Mouse (Mus musculus) urinary bladder, postnatal 25 days (tissue): ENCODE data around the gene Usp37.
A peak's percentile ranks its signal among the peaks of the same experiment; 100 is the strongest.
"Not testable (repeated sequence)": the region's sequence is repeated elsewhere in the genome, so short reads cannot be mapped to it uniquely, and the experiment has no call there.

ENCODE experiments used
- DNase-seq: peaks from one replicate; pipeline ENCODE4 v3.0.0; 2022; ENCODE audit warnings: low spot score

Gene Usp37

GRCm38 (mm10) chr1:74397268-74397918 lies 146.7 kb downstream of the Usp37 start:
- peak; percentile 99 for DNase-seq

GRCm38 (mm10) chr1:74396456-74397222 lies 147.4 kb downstream of the Usp37 start:
- not testable (repeated sequence) for DNase-seq

DNA sequence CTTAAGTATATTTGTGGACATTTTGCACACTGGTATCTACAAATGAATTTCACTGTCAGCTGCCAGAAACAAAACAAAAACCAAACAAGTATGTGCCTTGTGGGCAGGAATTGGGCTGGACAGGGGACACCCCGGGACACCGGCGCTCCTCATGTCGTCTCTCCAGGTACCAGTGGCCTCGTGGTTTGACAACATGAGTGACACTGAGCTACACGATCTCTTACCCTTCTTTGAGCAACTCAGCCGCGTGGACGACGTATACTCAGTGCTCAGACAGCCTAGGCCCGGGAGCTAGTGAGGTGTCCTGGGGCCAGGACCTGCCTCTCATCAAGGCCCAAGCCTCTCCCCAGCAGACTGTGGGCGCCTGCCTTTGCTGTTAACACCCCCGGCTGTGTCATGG lies 148.8 kb downstream of the Usp37 start:
- DNase-seq, result no peak

- no peak for DNase-seq
Measured at GRCm38 (mm10) chr1:74394858-74395257, 149.2 kb downstream of the Usp37 start.

DNA sequence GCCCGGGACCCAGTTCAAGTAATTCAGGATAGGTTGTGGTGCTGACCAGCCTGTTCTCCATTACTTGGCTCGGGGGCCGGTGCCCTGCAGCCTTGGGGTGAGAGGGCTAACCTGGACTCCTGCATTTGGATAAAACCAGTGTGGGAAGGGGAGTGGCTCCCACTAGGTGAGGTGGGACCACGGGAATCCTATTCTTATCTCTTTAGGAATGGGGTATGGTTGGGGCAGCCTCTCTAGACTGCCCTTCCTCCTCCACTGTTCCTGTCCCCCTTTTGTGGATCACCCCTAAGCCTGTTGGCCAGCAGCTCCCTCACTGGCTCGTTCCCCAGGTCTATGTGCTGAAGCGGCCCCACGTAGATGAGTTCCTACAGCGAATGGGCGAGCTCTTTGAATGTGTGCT lies 149.8 kb downstream of the Usp37 start:
- DNase-seq, result no peak

GRCm38 (mm10) chr1:74393697-74394096 lies 150.4 kb downstream of the Usp37 start:
- DNase-seq, result no peak

- DNase-seq, result no peak
Measured at GRCm38 (mm10) chr1:74393010-74393409, 151.1 kb downstream of the Usp37 start.

DNA sequence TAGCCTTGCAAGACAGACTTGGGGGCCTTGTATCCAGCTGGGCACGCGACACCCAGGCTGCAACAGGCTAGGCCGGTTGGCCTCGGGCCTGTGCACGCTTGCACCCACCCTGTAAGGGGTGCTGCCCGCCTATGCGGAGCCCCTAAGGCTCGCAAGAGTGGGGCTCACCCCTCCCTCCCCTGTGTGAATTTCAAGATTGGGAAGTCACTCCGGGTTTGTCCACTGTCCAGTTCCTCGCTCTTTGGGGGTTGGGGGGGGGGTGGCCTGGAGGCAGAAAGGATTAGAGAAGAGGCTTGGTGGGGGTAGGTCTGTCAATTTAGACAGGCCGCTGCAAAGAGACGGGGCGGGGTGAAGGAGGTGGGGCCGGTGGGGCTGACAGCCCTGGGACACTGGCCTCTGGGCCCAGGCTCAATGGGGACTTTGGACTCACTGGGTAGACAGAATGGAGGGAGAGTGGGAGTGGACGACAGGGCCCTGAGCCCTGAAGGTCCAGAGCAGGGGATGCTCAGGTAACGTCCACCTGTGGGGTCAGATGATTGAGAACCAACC lies 151.6 kb downstream of the Usp37 start:
- DNase-seq, result no peak

- peak; percentile 72 for DNase-seq
Measured at GRCm38 (mm10) chr1:74391844-74392441, 152.1 kb downstream of the Usp37 start.

DNA sequence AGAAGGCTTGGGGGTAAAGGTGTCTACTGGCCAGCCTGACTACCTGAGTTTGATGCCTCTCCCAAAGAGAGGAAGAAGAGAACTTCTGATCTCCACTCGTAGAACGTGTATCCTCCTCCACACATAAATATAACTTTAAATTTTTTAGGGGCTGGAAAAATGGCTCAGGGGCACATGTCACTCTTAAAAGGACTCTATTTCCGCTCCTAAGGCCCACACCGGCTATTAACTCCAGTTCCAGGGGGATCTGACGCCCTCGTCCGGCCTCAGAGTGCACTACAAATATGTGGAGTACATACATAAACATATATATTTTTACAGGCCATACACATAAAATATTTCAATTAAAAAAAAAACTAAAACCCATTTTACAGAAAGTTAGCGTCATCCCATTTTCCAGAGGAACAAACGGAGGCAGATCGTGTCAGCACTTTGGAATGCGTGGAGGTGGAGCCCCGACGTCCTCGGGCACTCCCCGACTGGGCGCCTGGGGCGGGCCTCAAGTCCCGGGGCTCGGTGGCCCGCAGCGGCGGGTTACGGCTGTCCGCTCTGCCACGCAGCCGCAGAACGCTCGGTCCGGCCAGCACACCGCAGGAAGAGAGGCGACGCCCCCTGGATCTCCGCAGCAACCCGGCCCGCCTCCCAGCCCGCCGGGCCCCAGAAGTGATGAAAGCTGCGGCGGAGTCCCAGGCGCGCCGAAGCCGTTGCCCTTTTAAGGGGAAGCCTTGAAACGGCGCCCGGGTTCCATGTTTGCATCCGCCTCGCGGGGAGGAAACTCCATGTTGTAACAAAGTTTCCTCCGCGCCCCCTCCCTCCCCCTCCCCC lies 152.9 kb downstream of the Usp37 start, which contains the start of gene Ctdsp1:
TSS of gene Ctdsp1 (plus strand) at position 586 of the 825 bp plus-strand sequence.
- peak; percentile 94 for DNase-seq

DNA sequence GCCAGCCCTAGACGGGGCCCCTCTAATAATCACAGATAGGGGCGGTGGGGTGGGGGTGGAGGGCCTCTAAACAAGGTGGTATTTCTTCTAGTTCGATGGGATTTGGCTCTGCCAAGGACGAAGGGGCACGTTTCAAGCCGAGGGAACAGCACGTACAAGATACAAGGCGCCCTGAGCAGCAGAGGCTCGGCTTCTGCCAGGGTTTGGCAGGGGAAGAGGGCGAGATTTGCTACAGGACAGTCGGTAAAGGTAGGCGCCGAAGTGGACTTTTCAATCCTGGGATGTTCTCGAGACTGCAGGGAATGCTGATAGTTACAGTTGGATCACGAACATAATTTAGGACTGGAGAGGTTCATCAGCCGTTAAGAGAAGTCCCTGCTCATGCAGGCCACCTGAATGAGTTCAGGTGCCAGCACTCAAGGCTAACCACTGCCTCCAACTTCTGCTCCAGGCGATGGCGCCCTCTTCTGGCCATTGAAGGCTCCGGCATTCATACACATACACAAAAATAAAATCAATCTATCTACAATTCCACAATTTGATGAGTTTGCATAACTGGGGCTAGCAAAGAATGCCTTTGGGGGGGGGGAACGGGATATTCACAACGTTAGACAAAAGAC lies 153.7 kb downstream of the Usp37 start:
- peak; percentile 62 for DNase-seq

DNA sequence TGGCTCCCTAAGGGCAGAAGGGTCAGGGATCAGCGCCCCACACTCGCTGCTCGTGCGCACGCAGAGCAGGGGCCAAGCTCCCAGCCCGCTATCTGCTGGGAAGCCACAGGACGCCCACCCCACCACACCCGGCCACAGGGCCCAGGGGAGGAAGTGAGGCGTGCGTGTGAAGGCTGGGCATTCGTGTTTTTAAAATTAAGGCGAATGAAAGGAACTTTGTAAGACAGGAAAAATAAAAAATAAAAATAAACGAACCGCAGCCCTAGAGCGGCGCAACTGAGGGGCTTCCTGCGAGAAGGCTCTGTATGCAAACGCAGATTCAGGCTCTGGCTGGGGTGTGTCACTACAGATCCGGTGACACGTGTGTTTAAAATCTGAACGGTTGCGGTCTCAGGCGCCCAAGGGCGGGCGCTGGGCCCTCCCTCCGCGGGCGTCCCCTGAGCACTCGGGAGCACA lies 154.2 kb downstream of the Usp37 start:
- DNase-seq, result no peak

GRCm38 (mm10) chr1:74388398-74388920 lies 155.6 kb downstream of the Usp37 start:
- DNase-seq, result no peak

- no peak for DNase-seq
Measured at GRCm38 (mm10) chr1:74387386-74387988, 156.6 kb downstream of the Usp37 start.

DNA sequence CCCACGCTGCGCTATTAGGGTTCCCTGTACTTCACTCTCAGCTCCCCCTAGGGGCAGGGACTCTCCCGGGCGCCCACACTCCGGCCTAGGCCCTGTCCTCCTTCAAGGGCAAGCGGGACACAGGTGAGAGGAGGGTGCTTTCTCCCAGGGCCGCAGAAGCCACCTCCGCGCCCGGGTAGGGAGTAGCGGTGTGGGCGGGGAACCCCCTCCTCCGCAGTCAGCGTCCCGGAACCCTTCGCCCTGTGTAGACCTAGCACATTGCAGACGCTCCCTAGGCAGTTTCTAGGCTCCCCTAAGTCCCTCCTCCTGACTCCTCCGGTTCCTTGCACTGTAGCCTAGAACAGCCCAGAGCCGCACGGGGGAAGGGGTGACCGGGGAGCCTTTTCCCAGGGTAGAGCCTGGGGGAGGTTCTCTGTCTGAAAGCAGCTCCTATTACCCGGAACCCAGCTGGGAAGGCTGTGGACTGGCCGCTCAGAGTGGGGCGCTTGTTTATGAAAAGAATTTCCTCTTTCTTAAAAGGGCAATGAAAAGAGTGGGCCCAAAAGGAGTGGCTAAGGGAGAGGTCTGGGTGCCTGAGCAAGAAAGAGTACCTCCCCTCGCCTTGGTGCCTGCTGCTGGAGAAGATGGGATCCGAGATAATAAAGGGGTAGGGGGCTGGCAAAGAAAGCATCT lies 157.2 kb downstream of the Usp37 start:
- peak; percentile 92 for DNase-seq

DNA sequence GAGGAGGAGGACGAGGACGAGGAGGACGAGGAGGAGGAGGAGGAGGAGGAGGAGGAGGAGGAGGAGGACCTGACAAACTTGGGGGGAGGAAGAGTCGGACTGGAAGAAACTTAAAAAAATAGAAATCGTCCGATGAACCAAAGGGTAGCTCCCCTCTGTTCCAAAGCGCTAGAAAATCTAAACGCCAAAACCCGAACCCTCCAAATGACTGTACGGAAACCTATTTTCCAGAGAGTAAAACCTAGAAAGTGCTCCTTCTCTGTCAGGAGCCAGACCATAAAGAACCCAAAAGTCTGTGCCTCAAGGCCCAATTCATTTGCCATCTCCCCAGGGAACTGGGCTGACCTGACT lies 157.7 kb downstream of the Usp37 start:
- DNase-seq, result no peak

GRCm38 (mm10) chr1:74385531-74385930 lies 158.6 kb downstream of the Usp37 start:
- DNase-seq, result no peak
